Mouse (Mus musculus): ENCODE measurements around the gene Gm10775.

DNA sequence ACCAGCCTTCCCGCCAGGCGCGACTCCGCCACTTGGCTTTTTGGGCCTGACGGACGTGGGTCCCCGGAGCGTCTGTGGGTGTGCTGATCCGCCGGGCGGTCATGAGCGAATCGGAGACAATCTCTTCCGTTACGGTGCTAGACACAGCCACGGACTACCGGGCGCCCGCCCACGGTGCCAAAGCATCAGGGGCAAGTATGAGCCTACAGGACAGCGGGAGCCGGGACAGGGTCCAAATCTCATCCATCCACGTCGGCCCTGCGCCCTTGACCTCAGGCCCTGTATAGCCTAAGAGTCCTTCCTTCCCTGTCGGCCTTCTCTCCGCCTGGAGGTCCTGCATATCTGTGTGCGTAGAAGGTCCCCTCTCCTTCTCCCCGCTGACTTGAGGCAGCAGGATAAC is at the start of gene Gm10775:
- TF ChIP-seq CTCF (IDR thresholded peaks at IDR 0.05; ENCODE audit: borderline replicate concordance, extremely low read depth, insufficient read depth, insufficient read length) (no peak), POLR2A (IDR thresholded peaks at IDR 0.05; ENCODE audit: borderline replicate concordance, extremely low read depth, insufficient read depth, insufficient read length, poor library complexity, severe bottlenecking) (no peak)

All from brain, embryonic 14.5 days (tissue).